ENCODE assay signal across 8 mouse cellular contexts in genomic region chr1:78657671-78658440, GRCm38 (mm10). TPM values are rescaled to one million over a fixed set of nuclear protein-coding genes. Genes with fewer than 3 reads are reported as not detected.
DNase-seq lines count a peak whose midpoint lies in the region; ATAC-seq and TF ChIP-seq lines count a peak whose summit lies in the region.

Acsl3 (plus strand) TSS chr1:78657825.
Utp14b (plus strand) TSS chr1:78658038.

- H3K4me2 ChIP-seq in forebrain, embryonic 15.5 days (replicated peaks): peak within 1 kb of the TSS; percentile 65
- peak within 1 kb of the TSS; percentile 90 for H3K4me2 ChIP-seq in neural tube, embryonic 14.5 days (ENCODE audit: low read depth, low read length)

- H3K27me3 ChIP-seq in G1E (ENCODE audit: insufficient read depth, low read length): no peaks in the 10 kb centered on the region
- H3K27me3 ChIP-seq in forebrain, embryonic 15.5 days: no peaks in the 10 kb centered on the region
- H3K27me3 ChIP-seq in neural tube, embryonic 14.5 days (ENCODE audit: control insufficient read depth, insufficient read depth, low read length): no peaks in the 10 kb centered on the region
- H3K27me3 ChIP-seq in testis, adult 2 months (ENCODE audit: control insufficient read depth, insufficient read depth, low read length): no peaks in the 10 kb centered on the region

- ATAC-seq in G1E (ENCODE audit: extremely low read depth, insufficient number of reproducible peaks, low FRiP score, poor library complexity, severe bottlenecking): peak; percentile 95
- ATAC-seq in forebrain, embryonic 15.5 days (replicated peaks): peak; percentile 100
- ATAC-seq in neural tube, embryonic 14.5 days (ENCODE audit: low read depth): peak; percentile 100

- TF ChIP-seq CTCF in G1E (IDR thresholded peaks at IDR 0.05; ENCODE audit: low read depth, low read length): no peak
- no peak for TF ChIP-seq CTCF in testis, adult 2 months (IDR thresholded peaks at IDR 0.05; ENCODE audit: control insufficient read depth, insufficient read depth, insufficient replicate concordance, low read depth, low read length)

- DNase-seq in G1E (ENCODE audit: low spot score): peak; percentile 100
- peak; percentile 96 for DNase-seq in cerebellum, adult 11-12 months
- peak; percentile 97 for DNase-seq in heart, postnatal 25 days (ENCODE audit: low spot score)
- peak; percentile 94 to 97 for DNase-seq in layer of hippocampus, adult 18-20 months (ENCODE audit: low spot score in 2 of 2)
- DNase-seq in lung, adult 18-20 months: peak; percentile 96 to 97

- no peaks in the 10 kb centered on the region for H3K9me3 ChIP-seq in G1E (replicated peaks)
- no peaks in the 10 kb centered on the region for H3K9me3 ChIP-seq in forebrain, embryonic 15.5 days
- no peaks in the 10 kb centered on the region for H3K9me3 ChIP-seq in neural tube, embryonic 14.5 days (ENCODE audit: control insufficient read depth, low read length)

- H3K27ac ChIP-seq in forebrain, embryonic 15.5 days (replicated peaks): peak within 1 kb of the TSS; percentile 96
- H3K27ac ChIP-seq in neural tube, embryonic 14.5 days (ENCODE audit: low read depth, low read length): peak within 1 kb of the TSS; percentile 98
- H3K27ac ChIP-seq in testis, adult 2 months (ENCODE audit: control insufficient read depth, insufficient read depth, low read depth, low read length): peak within 1 kb of the TSS; percentile 98

- TF ChIP-seq POLR2A in testis, adult 2 months (IDR thresholded peaks at IDR 0.05; ENCODE audit: control insufficient read depth, low read depth, low read length): peak; percentile 99

- 2% methylated on average over 102 of the region's 104 CpGs for WGBS in forebrain, embryonic 15.5 days
- under 1% methylated on average over 101 of the region's 104 CpGs for WGBS in neural tube, embryonic 14.5 days

- H3K4me3 ChIP-seq in G1E (ENCODE audit: low read depth, low read length): peak within 1 kb of the TSS; percentile 95
- H3K4me3 ChIP-seq in forebrain, embryonic 15.5 days: peak within 1 kb of the TSS; percentile 66
- peak within 1 kb of the TSS; percentile 92 for H3K4me3 ChIP-seq in neural tube, embryonic 14.5 days (ENCODE audit: low read depth, low read length)
- H3K4me3 ChIP-seq in testis, adult 2 months (ENCODE audit: control insufficient read depth, low read depth, low read length): peak within 1 kb of the TSS; percentile 95

- H3K36me3 ChIP-seq in G1E (replicated peaks): peaks cover 14% of the 10 kb centered on the region
- no peaks in the 10 kb centered on the region for H3K36me3 ChIP-seq in forebrain, embryonic 15.5 days
- no peaks in the 10 kb centered on the region for H3K36me3 ChIP-seq in neural tube, embryonic 14.5 days (ENCODE audit: control insufficient read depth, insufficient read depth, low read length)
- no peaks in the 10 kb centered on the region for H3K36me3 ChIP-seq in testis, adult 2 months (ENCODE audit: control insufficient read depth, insufficient read depth, low read length)

- H3K9ac ChIP-seq in forebrain, embryonic 15.5 days (replicated peaks): peak within 1 kb of the TSS; percentile 87
- peak within 1 kb of the TSS; percentile 94 for H3K9ac ChIP-seq in neural tube, embryonic 14.5 days (replicated peaks; ENCODE audit: low read depth, low read length)

- intact Hi-C loops in heart, postnatal 25 days (cut with DNase I): loop anchor here (5.0 kb wide), 2 partner anchors 1104 to 1684 kb away; partner anchors contain the start of gene Cul3

- H3K4me1 ChIP-seq in G1E (ENCODE audit: insufficient read depth, low read depth, low read length): peaks cover 35% of the 10 kb centered on the region
- peaks cover 35% of the 10 kb centered on the region for H3K4me1 ChIP-seq in forebrain, embryonic 15.5 days
- H3K4me1 ChIP-seq in neural tube, embryonic 14.5 days (ENCODE audit: control insufficient read depth, insufficient read depth, low read length): peaks cover 25% of the 10 kb centered on the region
- H3K4me1 ChIP-seq in testis, adult 2 months (ENCODE audit: control insufficient read depth, insufficient read depth, low read length): peaks cover 3% of the 10 kb centered on the region; the same call in 1 of the 2 replicates

RNA-seq across cellular contexts. Expression of gene Acsl3, which starts in this region (rescaled TPM):
- 31.4 and 33.6 TPM in 2 replicates for total RNA-seq in G1E (2014; fragmentation: Nextera tagmentation)
- 76.5 and 87.0 TPM in 2 replicates for total RNA-seq in G1E (2017)
- 12.7 and 16.4 TPM in 2 replicates for polyA plus RNA-seq in G1E (2012)
- polyA plus RNA-seq in forebrain, embryonic 15.5 days (2015; fragmentation: Nextera tagmentation; extraction: Ambion mirVana): 74.3 and 77.0 TPM in 2 replicates
- total RNA-seq in heart, postnatal 25 days (2021): 1 to 10 TPM; 3.7 to 4.4 TPM
- 100 to 1,000 TPM; 200 to 202 TPM for total RNA-seq in layer of hippocampus, adult 18-20 months (2021)
- 96.6 and 124 TPM in 2 replicates for polyA plus RNA-seq in neural tube, embryonic 14.5 days (2014; fragmentation: Nextera tagmentation; extraction: Ambion mirVana)
- polyA plus RNA-seq in testis, adult 2 months (2012; rRNA removed): 7.5 and 12.0 TPM in 2 replicates

RNA-seq across cellular contexts. Expression of gene Utp14b, which starts in this region (rescaled TPM):
- total RNA-seq in G1E (2014; fragmentation: Nextera tagmentation): 21.8 and 23.6 TPM in 2 replicates
- total RNA-seq in G1E (2017): 17.3 and 23.0 TPM in 2 replicates
- 0.99 and 1.1 TPM in 2 replicates for polyA plus RNA-seq in G1E (2012)
- polyA plus RNA-seq in forebrain, embryonic 15.5 days (2015; fragmentation: Nextera tagmentation; extraction: Ambion mirVana): 1.8 and 2.5 TPM in 2 replicates
- 1 to 10 TPM; 1.0 to 1.3 TPM for total RNA-seq in heart, postnatal 25 days (2021)
- 10 to 100 TPM; 27.7 to 33.2 TPM for total RNA-seq in layer of hippocampus, adult 18-20 months (2021)
- 2.4 and 5.0 TPM in 2 replicates for polyA plus RNA-seq in neural tube, embryonic 14.5 days (2014; fragmentation: Nextera tagmentation; extraction: Ambion mirVana)
- 2.6 and 3.1 TPM in 2 replicates for polyA plus RNA-seq in testis, adult 2 months (2012; rRNA removed)

Comparison
In these comparisons a context has a peak if more than half of its experiments do, and no peak if none do; other contexts are left out.
1. Peak in every context shown above with its lines: DNase-seq, ATAC-seq, H3K4me3 ChIP-seq and H3K27ac ChIP-seq.
2. RNA of gene Acsl3 (total RNA-seq): 200 to 202 TPM in layer of hippocampus, adult 18-20 months and 31.4 to 87.0 TPM in G1E; 3.7 to 4.4 TPM in heart, postnatal 25 days; every median in the first group is over 4 times any median in the second.
3. RNA of gene Utp14b (total RNA-seq): 27.7 to 33.2 TPM in layer of hippocampus, adult 18-20 months and 17.3 to 23.6 TPM in G1E; 1.0 to 1.3 TPM in heart, postnatal 25 days; every median in the first group is over 4 times any median in the second.